Mouse (Mus musculus) adrenal gland, postnatal 4 days (tissue): ENCODE measurements around the gene Kcnk2. TPM values are rescaled to one million over a fixed set of nuclear protein-coding genes. Genes with fewer than 3 reads are reported as not detected.

ENCODE experiments used
- DNase-seq, 2 experiments: peaks; one replicate each; pipeline ENCODE4 v3.0.0; 2021 to 2022; ENCODE audit warnings: low spot score in 2 of 2, mixed read lengths in 2 of 2
- microRNA-seq: library from miRNA; unstranded; fragments of <30 nt; microRNA quantifications from one replicate; pipeline ENCODE4 v1.2.0, GENCODE M21; 2021
- total RNA-seq, 2 experiments: library from RNA; stranded (reverse); gene quantifications; 2 replicates each; pipeline ENCODE4 v1.2.3; 2021

Kcnk2 gene
- total RNA-seq, 2 experiments from 2014 or later = 22.9 to 29.2 TPM

DNA sequence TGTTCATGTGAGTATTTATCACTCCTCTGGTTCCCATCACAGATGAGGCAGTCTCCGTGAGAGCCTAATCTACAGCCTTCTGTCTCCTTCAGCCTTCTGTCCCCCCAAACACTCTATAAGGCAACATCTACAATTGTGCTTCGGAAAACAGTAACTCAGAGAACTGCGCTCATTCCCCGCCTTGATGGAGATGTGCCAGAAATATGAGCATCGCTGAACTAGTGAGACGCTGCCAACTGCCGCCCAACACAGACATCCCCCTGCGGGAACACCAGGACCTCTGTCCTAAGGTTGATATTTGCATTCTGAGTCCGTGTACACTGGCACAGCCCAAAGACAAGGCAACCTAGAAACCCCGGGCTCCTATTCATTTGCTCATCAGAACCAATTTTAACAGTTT, 183.0 kb downstream of the Kcnk2 start:
- DNase-seq = no peak

DNA sequence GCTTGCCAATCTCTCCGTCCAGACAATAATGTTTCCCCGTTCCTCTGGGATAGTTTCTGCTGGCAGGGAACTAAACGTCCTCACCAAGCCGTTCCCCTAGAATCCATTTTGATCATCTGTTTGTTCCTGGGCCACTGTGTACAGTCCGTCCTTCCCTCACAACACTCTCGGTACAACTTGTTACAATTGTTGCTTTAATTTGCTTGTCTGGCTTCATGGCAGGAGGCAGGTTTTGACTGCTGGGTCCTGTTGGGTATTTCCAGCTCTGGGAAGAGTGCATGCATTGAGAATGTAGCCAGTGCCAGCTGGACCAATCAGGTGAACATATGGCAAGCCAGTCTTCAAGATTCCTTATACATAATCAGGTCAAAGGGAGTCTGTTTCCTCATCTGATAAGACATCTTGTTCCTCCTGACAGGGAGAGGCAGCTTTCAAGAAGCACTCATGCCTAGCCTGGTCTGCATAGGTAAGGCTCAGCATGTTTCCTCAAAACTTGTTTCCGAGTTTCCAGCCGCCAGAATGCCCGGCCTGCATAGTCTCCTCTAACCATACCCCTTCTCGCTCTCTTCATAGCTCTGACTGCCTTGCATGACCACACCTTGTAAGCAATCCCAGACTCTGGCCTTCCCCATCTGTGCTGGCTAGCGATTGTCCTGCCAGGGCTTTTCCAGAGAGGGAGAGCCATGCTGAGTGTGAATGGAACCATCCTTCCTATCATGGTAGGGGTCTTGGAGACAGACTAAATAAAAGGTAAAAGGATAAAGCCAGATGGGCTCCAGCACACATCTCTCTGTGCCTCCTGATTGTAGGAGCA, 184.1 kb downstream of the Kcnk2 start:
- DNase-seq = no peak

DNA sequence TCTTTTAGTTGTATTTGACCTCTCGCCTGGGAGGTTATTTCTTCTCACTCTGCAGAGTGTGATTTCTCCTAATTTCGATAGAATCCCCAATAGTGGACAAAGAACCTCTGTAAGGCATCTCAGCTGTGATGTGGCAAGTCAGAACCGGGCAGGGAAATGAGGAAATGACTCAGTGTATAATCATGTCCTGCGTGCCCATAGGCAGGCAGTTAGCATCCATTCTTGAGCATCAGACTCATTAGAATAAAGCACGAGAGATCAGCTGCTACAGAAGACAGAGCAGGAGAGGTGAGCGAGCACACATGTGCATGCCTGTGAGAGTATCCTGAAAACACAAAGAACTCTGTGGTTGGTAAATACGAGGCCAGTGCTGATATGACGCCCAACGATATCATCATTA, 186.9 kb downstream of the Kcnk2 start:
- DNase-seq = no peak

DNA sequence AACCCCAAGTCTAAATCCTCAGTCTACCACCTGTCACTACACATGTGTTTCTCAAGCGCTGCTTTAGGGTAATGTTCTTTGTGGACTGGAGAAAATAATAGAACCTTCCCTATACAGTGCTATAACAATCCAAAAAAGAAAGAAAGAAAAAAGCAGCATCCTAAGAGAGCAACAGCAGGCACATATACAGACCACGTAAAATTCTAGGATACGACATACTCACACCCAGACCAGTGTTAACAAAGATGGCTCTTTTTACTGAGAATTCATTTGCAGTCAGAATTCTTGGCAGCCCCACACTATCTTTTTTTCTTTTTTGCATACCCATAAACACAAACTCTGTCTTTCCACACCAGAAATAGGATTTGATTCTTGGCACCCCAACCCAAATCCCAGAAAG, 187.6 kb downstream of the Kcnk2 start:
- no peak for DNase-seq

DNA sequence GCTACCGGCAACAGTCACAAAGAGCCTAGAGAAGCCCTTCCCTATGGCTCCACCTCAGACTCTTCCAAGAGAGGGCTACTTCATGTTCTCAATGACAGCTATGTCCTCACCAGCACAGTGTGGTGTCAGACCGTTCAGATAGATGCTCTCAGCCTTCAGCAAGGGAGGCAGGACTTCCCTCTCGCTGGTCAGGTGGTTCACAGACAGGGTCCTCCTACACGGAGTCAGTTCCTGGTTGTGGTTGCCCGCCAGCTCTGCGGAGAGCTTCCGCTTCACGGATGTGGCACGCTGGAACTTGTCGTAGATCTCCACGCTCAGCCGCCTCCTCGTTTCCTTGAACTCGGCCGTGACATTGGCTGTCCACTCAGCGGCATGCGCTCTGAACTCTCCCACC, 192.4 kb downstream of the Kcnk2 start:
- no peak for DNase-seq

DNA sequence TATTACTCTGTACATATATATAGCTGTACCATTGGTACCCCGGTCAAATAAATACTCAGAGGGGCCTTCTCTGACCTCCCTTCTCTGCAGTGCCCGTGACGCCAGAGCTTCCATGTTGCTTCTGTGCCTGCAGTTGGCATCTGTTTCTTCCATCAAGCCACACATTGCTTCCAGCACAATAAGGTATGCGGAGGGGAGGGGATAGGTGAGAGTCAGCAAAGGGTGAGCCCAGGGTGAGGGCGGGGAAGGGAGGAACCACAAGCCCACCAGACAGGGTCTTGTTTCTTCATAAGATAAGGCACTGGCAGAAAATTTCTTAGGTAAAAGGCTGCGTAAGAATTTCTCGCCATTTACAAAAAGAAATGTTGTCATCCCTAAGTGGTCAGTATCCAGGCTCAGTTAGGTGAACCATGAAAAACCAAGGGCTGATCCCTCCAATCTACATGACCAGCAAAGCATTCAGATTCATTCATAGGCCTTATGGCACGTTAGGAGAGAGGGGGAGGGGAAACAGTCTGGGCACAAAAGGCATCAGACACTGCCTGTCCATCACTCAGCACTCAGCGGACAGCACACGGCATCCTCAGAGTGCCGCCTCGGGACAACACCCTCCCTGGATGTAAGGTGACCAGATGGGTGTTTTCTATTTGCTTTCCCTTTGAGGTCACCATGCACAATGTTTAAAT, 192.9 kb downstream of the Kcnk2 start:
- DNase-seq = no peak

DNA sequence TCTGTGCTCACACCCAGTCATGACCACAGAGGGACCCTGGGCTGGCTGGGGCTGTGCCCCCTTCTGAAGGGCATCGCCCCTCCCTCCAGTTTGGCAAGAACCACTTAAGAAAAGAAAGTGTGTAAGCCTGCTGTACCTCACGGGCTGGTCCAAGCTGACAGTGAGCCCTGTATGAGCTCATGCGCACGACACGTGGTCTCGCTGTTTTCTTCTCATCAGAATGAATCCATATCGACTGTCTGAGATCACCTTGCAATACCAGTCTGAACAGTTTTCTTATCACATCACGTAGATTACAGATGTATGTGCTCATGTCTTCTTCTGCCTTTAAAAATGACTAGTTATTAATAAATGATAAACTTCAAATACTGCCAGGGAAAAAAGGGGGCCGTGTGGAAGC, 193.5 kb downstream of the Kcnk2 start:
- no peak for DNase-seq

DNA sequence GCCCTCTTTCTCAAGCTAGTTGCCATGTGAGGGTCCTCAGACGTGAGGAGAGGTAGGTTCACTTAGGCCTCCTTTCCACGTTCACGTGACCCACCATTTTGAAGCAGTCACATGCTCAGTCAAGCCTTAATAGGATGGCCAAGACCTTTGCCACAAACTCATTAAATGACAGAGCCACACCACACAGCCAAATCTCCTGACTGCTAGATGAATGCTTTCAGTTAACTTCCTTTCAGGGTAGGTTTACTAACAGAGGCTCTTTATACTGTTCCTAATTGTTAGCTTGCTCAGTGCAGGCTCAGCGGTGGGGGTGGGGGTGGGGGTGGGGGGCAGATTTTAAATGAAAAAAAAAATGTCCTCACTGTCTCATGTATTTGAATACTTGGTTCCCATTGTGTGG, 206.3 kb downstream of the Kcnk2 start:
- no peak for DNase-seq

DNA sequence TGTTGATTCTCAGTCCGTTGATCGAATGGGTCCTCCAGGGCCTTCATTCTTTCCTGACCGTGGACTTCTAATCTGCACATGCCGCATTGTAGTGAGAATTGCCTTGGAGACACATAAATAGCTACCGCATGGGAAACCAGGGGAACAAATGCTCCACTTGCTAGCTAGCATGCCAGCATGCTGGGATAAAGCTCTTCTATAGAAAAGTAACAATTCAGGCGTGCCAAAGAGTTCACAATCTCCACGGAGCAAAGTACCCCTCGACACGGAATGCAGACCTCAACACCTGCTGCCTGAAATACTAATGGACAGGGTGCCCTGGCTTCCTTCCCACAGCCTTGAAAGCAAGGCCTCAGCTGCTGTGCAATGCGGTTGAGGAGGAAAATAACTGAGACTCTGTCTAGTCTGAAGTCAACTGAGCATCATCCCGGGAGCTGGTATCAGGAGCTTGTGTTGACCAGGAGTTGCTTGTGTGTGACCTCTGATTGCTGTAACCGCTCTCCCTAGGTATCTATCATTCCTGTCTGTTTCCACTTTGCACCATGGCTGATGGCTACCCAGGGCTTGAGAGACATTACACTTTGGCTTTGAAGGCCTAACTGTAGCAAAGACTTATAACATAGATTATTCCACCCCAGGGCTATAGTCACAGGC, 214.2 kb downstream of the Kcnk2 start:
- no peak for DNase-seq

DNA sequence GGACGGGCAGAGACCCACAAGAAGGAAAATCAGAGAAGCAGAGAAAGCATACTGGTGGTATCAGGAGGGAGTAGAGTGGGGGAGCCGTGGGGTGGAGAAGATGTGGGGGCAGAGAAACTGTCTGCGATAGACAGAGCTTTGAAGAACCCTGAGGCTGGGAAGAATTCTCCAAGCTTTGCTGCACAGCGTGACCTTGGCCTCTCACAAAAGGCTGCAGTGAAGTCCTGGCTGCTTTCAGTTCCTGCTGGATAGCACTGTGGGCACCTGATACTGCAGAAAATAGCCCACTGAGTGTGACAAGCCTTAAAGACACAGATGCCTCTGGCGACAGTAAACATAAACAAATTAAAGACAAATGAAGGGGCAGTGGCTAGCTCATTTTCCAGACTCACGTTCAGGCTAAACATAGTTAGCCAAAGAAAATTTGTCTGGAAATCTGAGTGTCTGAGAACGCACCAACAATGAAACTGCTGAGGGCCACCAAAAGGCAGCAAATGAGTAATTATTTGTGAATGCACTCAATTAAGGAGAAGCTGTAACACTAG, 216.8 kb downstream of the Kcnk2 start:
- no peak for DNase-seq

DNA sequence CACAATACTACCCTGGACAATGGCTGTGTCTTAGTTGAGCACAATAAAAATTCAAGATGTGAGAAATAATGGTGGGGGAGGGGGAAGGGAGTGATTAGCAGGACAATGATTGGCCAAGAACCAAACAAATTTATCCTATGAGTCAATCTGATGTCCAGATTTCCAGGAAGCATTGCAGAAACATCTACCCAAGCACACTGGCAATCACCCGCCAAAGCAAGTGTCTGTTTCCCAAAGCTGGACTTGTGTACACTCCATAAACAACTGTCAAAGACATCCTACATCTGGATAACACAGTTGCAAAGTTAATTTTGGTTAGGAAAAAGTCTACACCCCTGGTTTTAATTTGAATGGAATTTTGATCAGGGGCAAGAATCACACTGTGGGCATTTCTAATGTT, 224.3 kb downstream of the Kcnk2 start:
- DNase-seq = no peak

DNA sequence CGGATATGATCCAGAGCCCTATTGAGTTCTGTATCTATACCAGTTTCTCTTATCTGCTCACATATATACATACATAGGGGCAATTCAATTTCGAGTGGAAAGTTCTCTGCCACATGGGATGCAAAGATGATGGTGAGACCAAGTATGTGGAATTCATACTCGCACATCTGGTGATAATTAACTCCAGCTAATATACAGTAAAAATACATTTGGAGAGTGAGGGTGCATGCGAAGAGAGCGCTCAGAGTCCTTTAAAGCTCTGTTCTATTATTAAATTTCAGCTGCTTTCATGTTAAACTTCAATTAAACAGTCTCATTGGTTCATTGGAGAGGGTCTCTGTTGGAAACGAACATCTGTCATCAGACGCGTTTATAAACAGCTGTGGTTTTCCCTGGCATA, 228.6 kb downstream of the Kcnk2 start:
- no peak for DNase-seq

DNA sequence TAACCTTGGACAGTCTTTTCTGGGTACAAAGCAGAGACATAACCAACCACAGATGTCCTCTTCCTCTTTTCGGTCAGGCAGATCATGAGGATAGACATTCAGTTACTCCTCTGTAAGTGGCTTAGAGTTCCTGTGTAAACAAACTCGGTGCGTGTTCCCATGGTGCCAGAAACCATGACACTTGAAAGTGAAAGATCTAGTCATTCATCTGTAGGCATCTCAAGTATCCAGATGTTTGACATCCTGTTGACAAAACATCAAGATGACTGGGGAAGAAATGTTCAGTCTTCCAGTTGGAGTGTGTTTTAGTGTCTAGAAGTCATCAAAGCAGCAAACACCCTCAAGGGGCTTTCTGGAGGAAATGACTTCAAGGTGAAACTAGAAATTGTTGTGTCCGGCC, 230.9 kb downstream of the Kcnk2 start:
- no peak for DNase-seq

DNA sequence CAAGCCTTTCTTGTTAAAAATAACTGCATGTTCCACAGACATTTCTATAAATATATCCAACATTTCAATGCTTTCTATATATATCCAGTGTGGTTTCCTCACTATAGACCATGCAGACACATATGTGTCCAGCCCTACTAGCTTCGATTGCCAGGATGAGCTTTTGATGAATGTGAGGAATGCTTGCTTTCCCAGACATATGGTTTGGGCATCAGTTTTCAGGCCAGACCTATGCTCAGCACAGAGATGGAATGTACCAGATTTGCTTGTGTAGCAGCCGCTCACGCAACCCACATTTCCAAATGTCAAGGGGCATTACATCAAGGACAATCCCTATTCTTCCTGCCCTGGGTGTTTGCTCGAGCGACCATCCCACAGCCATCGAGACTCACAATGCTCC, 236.3 kb downstream of the Kcnk2 start:
- DNase-seq = no peak

DNA sequence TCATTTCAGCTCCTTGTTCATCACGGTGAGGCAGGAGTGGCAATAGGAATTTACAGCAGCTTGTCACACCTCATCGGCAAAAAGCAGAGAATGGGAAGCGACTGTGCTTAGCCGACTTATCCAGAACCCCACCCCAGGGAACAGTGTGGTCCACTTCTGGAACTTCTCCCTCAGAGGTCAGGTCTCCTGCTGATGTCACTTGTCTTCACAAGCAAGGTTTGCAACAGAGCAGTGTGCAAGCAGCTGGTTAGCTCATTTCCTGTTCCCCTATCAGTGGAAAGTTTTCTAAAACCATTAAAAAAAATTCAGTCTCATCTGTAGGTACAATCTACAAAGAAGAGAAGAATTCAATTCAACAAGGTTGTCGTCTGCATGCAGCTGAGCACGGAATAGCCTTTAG, 236.9 kb downstream of the Kcnk2 start:
- no peak for DNase-seq

DNA sequence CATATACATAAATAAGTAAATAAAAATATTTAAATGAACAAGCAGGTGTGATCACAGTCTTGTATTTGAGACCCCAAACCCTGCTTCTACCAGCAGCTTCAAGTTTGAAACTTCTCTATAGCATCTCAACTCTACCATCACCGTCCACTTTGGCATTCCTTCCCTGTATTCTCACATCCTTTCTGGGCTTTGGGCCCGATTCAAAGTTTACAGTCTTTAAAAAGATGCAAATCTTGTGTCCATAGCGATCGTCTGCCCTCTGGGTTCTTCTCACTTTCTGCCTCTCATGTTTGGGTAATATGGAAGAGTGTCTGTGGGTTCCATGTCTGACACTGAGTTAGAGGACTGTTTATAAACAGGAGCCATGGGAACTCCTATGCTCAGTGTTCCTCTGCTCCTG, 237.4 kb downstream of the Kcnk2 start:
- no peak for DNase-seq

DNA sequence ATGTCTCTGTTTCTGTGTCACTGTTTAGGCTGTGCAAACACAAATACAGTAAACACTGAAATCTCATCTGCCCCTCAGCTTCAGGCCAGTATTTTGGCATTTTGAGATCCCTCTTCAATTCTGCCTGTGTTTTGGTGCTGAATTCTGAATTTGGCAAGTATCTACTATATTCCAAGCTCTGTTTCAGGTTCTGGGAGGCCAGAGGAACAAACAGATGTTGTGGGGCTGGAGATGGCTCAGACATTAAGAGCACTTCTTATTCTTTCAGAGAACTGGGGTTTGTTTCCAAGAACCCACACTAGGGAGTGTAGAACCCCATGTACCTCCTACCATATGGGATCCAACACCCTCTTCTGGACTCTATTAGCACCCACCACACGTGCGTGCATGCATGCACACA, 237.8 kb downstream of the Kcnk2 start:
- DNase-seq = no peak

Small RNA genes within 50 kb of the gene (microRNA-seq; reads per million reads assigned to microRNA genes)
- not detected for gene Gm24092
